Mouse (Mus musculus): ENCODE results near the gene Klra2. TPM values are rescaled to one million over a fixed set of nuclear protein-coding genes. Genes with fewer than 3 reads are reported as not detected.
"Not testable (repeated sequence)": the region's sequence is repeated elsewhere in the genome, so short reads cannot be mapped to it uniquely, and the experiment has no call there.

Gene Klra2
- 0.11 TPM in 1 of 2 replicates, not detected in the other for polyA plus RNA-seq (2014; fragmentation: Nextera tagmentation; extraction: Ambion mirVana)

DNA sequence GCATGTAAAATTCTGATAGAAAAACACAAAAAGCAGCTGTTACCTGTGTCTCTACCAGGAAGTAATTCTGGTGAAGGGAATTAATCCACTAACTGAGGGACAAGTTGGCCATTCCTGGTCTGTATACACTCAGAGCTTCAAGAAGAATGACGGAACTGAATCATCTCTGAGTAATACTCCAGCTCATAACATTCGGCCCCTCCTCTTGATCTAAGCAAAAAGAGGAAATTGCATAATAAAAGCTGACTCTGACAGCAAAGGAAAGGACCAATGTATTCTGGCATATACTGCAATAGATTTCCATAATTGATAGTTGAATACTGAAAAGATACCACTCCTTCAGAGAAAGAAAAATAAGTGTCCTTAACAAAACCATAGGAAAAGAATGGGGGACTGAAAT lies at the start of gene Klra2:
TSS of gene Klra2 (minus strand) at position 157 of the 400 bp plus-strand sequence.
- DNase-seq (ENCODE audit: low spot score): no peak
- H3K36me3 ChIP-seq (replicated peaks; ENCODE audit: control insufficient read depth, insufficient read depth): no peaks in the 10 kb centered on the region
- no peak within 1 kb of the TSS for H3K27ac ChIP-seq
- no peak within 1 kb of the TSS for H3K4me2 ChIP-seq (replicated peaks)
- no peaks in the 10 kb centered on the region for H3K9me3 ChIP-seq (ENCODE audit: control insufficient read depth, low read length)
- no peak within 1 kb of the TSS for H3K9ac ChIP-seq
- 88% methylated on average over 2 of the region's 2 CpGs for WGBS
- ATAC-seq (ENCODE audit: low FRiP score): no peak
- no peak within 1 kb of the TSS for H3K4me3 ChIP-seq (replicated peaks; ENCODE audit: low read length)
- no peaks in the 10 kb centered on the region for H3K27me3 ChIP-seq (ENCODE audit: control insufficient read depth, insufficient read depth, low read length)
- no peaks in the 10 kb centered on the region for H3K4me1 ChIP-seq (replicated peaks; ENCODE audit: control insufficient read depth, insufficient read depth, low read length)

DNA sequence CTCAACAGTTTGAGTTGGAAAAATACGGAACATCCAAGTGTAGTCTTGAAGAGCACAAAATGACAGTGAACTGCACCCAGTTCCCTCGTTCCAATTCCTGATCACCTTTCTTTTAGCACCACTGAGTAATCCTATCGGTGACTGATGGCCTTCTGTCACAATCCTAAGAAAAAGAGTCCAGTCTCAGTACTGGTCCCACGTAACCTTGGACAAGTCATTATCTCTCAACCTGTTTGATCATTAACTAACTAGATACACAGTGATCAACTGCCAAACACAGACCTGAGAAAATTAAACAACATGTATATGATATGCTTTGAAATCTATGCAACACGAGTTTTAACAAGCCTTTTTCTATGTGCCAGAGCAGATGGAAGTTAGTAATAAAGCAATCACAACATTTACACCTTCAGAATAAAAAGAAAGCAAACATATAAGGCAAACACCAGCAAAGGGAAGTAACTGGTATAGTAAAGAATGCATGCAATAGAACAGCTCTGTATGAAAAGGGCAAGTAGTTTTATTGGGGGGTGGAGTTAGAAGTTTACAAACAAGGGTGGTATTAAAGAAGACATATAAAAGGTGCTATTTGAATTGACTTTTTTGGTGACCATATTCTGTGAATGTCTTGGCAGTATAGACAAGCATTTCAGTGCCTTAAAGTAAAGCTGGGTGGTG lies 47.4 kb upstream of the Klra2 start:
- no peak overlapping the region for H3K27ac ChIP-seq
- no peak overlapping the region for H3K4me3 ChIP-seq (replicated peaks; ENCODE audit: low read length)
- H3K9ac ChIP-seq: no peak overlapping the region
- 88% methylated on average over 5 of the region's 5 CpGs for WGBS
- DNase-seq (ENCODE audit: low spot score): no peak
- peaks cover 5% of the 10 kb centered on the region; the same call in 1 of the 2 replicates for H3K4me1 ChIP-seq (replicated peaks; ENCODE audit: control insufficient read depth, insufficient read depth, low read length)
- no peaks in the 10 kb centered on the region for H3K9me3 ChIP-seq (ENCODE audit: control insufficient read depth, low read length)
- no peaks in the 10 kb centered on the region for H3K27me3 ChIP-seq (ENCODE audit: control insufficient read depth, insufficient read depth, low read length)
- no peaks in the 10 kb centered on the region for H3K36me3 ChIP-seq (replicated peaks; ENCODE audit: control insufficient read depth, insufficient read depth)
- no peak overlapping the region for H3K4me2 ChIP-seq (replicated peaks)
- no peak for ATAC-seq (ENCODE audit: low FRiP score)

DNA sequence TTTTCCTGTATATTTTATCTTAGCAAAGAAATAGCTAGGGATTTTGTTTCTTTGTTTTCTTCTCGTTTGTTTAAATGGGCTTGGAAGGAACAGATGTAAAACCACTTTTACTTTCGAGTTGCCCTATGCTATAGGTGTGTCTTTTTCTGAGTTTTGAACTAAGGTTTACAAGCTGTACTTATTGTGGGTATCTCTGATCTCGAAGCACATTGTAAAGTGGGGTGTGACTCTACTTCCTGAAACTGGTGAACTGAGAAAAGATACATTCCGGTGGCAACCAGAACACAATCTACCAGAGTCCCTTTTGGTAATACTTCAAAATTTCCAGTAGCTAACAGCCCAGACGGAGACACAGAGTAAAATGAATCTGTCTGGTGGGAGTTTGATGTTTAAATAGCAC lies 46.8 kb upstream of the Klra2 start:
- ATAC-seq (ENCODE audit: low FRiP score): no peak
- Histone ChIP-seq H3K27me3 (ENCODE audit: control insufficient read depth, insufficient read depth, low read length) (no peaks in the 10 kb centered on the region), H3K4me2 (replicated peaks) (peak overlapping the region; percentile 67), H3K9ac (peak overlapping the region; percentile 82; the same call in 1 of the 2 replicates), H3K36me3 (replicated peaks; ENCODE audit: control insufficient read depth, insufficient read depth) (no peaks in the 10 kb centered on the region; the same call in 1 of the 2 replicates), H3K9me3 (ENCODE audit: control insufficient read depth, low read length) (no peaks in the 10 kb centered on the region), H3K27ac (no peak overlapping the region), H3K4me1 (replicated peaks; ENCODE audit: control insufficient read depth, insufficient read depth, low read length) (peaks cover 5% of the 10 kb centered on the region; the same call in 1 of the 2 replicates), H3K4me3 (replicated peaks; ENCODE audit: low read length) (peak overlapping the region; percentile 71)
- 93% methylated on average over 5 of the region's 5 CpGs for WGBS
- no peak for DNase-seq (ENCODE audit: low spot score)

DNA sequence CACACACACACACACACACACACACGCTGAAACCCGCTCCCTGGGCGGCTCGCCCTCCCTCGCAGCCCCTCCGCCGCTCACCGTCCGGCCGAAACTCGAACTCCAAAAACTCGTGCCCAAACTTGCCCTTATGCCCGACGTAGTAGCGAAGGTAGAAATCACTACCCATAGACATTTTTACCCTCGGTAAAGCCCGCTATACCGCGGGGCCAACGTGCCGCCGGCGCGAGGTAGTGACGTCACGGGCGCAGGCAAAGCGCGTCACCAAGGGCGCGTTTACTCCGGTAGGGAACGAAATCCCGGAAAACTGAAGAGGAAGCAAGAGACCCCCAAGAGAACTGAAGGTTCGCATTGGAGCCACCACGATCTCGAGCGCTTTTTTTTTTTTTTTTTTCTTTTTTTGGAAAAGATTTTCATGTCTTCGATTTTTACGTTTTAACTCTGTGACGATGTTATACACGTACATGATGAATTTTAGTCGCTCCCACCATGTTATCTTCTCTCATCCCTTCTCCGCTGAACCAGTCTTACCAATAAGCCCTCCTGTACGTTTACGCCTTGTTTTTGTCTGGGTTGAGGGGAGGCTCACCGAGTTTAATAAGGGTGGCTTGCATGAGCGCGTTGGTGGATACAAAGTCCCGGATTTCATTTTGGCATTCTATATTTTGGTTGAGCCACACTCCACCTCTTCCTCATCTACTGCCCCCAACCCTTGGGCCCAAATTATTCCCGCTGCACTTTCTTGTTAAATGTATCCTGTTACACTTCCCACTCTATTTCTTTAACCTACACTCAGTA lies 46.0 kb upstream of the Klra2 start, which contains the start of gene Magohb:
TSS of gene Magohb (minus strand) at position 254 of the 798 bp plus-strand sequence.
- Histone ChIP-seq H3K4me2 (replicated peaks) (peak within 1 kb of the TSS; percentile 67), H3K4me1 (replicated peaks; ENCODE audit: control insufficient read depth, insufficient read depth, low read length) (peaks cover 5% of the 10 kb centered on the region; the same call in 1 of the 2 replicates), H3K9me3 (ENCODE audit: control insufficient read depth, low read length) (no peaks in the 10 kb centered on the region), H3K27ac (peak within 1 kb of the TSS; percentile 76), H3K4me3 (replicated peaks; ENCODE audit: low read length) (peak within 1 kb of the TSS; percentile 71), H3K36me3 (replicated peaks; ENCODE audit: control insufficient read depth, insufficient read depth) (peaks cover 6% of the 10 kb centered on the region), H3K9ac (peak within 1 kb of the TSS; percentile 82), H3K27me3 (ENCODE audit: control insufficient read depth, insufficient read depth, low read length) (no peaks in the 10 kb centered on the region)
- 2% methylated on average over 51 of the region's 51 CpGs for WGBS
- DNase-seq (ENCODE audit: low spot score) (peak; percentile 94), ATAC-seq (ENCODE audit: low FRiP score) (peak; percentile 94)

DNA sequence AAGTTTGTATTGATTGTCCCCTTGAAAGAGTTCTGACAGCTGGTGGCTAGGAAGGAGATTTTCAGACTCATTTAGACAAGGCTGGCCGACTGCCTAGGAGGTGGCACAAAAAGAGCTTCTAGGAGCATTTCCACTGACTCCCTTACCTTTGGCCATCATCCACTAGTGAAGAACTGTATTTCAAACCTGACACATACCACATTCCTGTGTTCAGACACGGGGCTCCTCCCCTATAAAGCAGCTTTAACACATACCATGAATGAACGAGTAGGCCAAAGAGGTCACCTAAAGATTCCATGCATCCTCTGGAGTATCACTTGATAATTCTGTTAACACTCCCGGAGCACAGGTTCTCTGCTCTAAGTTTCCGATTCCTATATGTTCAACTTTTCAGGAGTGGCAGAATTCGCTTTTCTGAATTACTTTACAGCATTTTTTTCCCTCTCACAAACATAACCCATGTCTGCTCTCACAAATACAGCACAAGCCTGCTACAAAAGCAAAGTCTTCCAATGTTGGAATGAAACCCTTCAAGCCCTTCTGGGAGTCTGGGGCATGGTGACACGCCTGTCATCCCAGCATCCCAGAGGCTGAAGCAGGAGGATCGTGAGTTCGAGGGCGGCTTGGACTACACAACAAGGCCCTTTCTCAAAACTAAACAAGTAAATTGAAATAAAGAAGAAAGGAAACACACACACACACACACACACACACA lies 45.3 kb upstream of the Klra2 start:
- H3K36me3 ChIP-seq (replicated peaks; ENCODE audit: control insufficient read depth, insufficient read depth): peaks cover 14% of the 10 kb centered on the region
- ATAC-seq (ENCODE audit: low FRiP score) (no peak), DNase-seq (ENCODE audit: low spot score) (peak; percentile 43)
- no peaks in the 10 kb centered on the region for H3K9me3 ChIP-seq (ENCODE audit: control insufficient read depth, low read length)
- peak overlapping the region; percentile 67 for H3K4me2 ChIP-seq (replicated peaks)
- no peaks in the 10 kb centered on the region for H3K27me3 ChIP-seq (ENCODE audit: control insufficient read depth, insufficient read depth, low read length)
- peaks cover 5% of the 10 kb centered on the region; the same call in 1 of the 2 replicates for H3K4me1 ChIP-seq (replicated peaks; ENCODE audit: control insufficient read depth, insufficient read depth, low read length)
- H3K27ac ChIP-seq: peak overlapping the region; percentile 72; the same call in 1 of the 2 replicates
- peak overlapping the region; percentile 71 for H3K4me3 ChIP-seq (replicated peaks; ENCODE audit: low read length)
- WGBS: 27% methylated on average over 10 of the region's 10 CpGs
- H3K9ac ChIP-seq: peak overlapping the region; percentile 82

DNA sequence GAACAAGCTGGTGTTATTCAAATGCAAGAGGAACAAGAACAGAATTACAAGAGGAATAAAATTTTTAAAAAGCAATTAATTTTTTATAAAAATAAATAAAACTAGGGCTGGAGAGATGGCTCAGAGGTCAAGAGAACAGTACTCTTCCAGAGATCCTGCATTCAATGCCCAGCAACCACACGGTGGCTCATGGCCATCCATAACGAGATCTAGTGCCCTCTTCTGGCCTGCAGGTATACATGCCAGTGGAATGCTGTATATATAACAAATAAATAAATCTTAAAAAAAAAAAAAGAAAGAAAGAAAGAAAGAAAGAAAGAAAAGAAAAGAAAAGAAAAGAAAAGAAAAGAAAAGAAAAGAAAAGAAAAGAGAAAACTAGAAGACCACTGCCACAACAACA lies 43.3 kb upstream of the Klra2 start:
- DNase-seq (ENCODE audit: low spot score): peak; percentile 49
- Histone ChIP-seq H3K27me3 (ENCODE audit: control insufficient read depth, insufficient read depth, low read length) (no peaks in the 10 kb centered on the region), H3K36me3 (replicated peaks; ENCODE audit: control insufficient read depth, insufficient read depth) (peaks cover 34% of the 10 kb centered on the region), H3K9ac (no peak overlapping the region), H3K4me1 (replicated peaks; ENCODE audit: control insufficient read depth, insufficient read depth, low read length) (peaks cover 5% of the 10 kb centered on the region; the same call in 1 of the 2 replicates), H3K27ac (no peak overlapping the region), H3K4me2 (replicated peaks) (no peak overlapping the region), H3K4me3 (replicated peaks; ENCODE audit: low read length) (no peak overlapping the region), H3K9me3 (ENCODE audit: control insufficient read depth, low read length) (no peaks in the 10 kb centered on the region)
- no peak for ATAC-seq (ENCODE audit: low FRiP score)
- WGBS: 15% methylated on average over 2 of the region's 2 CpGs

DNA sequence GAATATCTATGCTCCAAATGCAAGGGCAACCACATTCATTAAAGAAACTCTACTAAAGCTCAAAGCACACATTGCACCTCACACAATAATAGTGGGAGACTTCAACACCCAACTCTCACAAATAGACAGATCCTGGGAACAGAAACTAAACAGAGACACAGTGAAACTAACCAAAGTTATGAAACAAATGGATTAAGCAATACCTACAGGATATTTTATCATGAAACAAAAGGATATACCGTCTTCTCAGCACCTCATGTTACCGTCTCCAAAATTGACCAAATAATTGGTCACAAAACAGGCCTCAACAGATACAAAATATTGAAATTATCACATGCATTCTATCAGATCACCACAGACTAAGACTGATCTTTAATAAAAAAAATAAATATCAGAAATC lies 31.0 kb upstream of the Klra2 start:
- H3K4me2 ChIP-seq (replicated peaks); H3K4me1 ChIP-seq (replicated peaks; ENCODE audit: control insufficient read depth, insufficient read depth, low read length); ATAC-seq (ENCODE audit: low FRiP score); H3K9ac ChIP-seq; H3K4me3 ChIP-seq (replicated peaks; ENCODE audit: low read length); H3K27me3 ChIP-seq (ENCODE audit: control insufficient read depth, insufficient read depth, low read length); H3K27ac ChIP-seq; H3K9me3 ChIP-seq (ENCODE audit: control insufficient read depth, low read length); DNase-seq (ENCODE audit: low spot score): not testable (repeated sequence)
- 96% methylated on average over 2 of the region's 2 CpGs for WGBS
- H3K36me3 ChIP-seq (replicated peaks; ENCODE audit: control insufficient read depth, insufficient read depth): peaks cover 32% of the 10 kb centered on the region

DNA sequence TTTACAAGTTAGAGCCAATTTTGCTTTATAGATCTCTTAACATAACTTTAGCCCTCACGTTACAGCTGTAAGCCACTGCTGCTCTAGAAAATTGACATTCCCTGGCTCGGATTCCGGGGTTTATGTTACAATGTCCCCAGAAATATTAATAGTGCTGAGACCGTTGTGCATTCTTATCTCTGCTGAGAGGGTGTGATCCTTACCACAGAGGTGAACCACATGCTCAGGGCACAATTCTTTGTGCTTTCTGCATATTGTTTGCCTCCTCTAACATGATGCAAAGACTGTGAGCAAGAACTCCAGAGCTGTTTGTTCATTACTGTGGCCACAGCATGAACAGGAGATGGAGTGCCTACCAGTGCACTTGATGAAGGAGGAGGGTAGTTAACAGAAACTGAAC lies 29.5 kb upstream of the Klra2 start:
- H3K9ac ChIP-seq: no peak overlapping the region
- no peaks in the 10 kb centered on the region for H3K9me3 ChIP-seq (ENCODE audit: control insufficient read depth, low read length)
- no peak overlapping the region for H3K4me2 ChIP-seq (replicated peaks)
- H3K27me3 ChIP-seq (ENCODE audit: control insufficient read depth, insufficient read depth, low read length): no peaks in the 10 kb centered on the region
- H3K4me1 ChIP-seq (replicated peaks; ENCODE audit: control insufficient read depth, insufficient read depth, low read length): no peaks in the 10 kb centered on the region
- ATAC-seq (ENCODE audit: low FRiP score) (no peak), DNase-seq (ENCODE audit: low spot score) (no peak)
- H3K27ac ChIP-seq: no peak overlapping the region
- peaks cover 18% of the 10 kb centered on the region; the same call in 1 of the 2 replicates for H3K36me3 ChIP-seq (replicated peaks; ENCODE audit: control insufficient read depth, insufficient read depth)
- WGBS: 94% methylated on average over 4 of the region's 4 CpGs
- H3K4me3 ChIP-seq (replicated peaks; ENCODE audit: low read length): no peak overlapping the region

DNA sequence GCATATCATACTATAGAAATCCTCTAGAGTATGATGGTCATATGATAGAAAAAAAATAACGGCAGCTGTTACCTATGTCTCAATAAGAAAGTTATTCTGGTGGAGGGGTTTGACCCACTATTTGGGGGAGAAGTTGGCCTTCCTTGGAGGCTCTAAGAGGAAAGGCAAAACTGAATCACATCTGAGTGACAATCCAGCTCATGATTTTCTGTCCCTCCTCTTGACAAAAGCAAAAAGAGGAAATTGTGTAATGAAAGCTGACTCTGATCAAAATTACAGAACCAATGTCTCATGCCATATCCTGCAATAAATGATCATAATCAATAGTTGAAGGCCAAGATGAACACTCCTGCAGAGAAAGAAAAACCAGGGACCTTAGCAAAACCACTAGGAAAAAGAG lies 25.1 kb upstream of the Klra2 start:
- no peaks in the 10 kb centered on the region for H3K27me3 ChIP-seq (ENCODE audit: control insufficient read depth, insufficient read depth, low read length)
- no peaks in the 10 kb centered on the region for H3K9me3 ChIP-seq (ENCODE audit: control insufficient read depth, low read length)
- H3K4me1 ChIP-seq (replicated peaks; ENCODE audit: control insufficient read depth, insufficient read depth, low read length): no peaks in the 10 kb centered on the region
- ATAC-seq (ENCODE audit: low FRiP score) (no peak), DNase-seq (ENCODE audit: low spot score) (no peak)
- no peak overlapping the region for H3K4me2 ChIP-seq (replicated peaks)
- WGBS: 100% methylated on average over 1 of the region's 1 CpGs
- peaks cover 12% of the 10 kb centered on the region; the same call in 1 of the 2 replicates for H3K36me3 ChIP-seq (replicated peaks; ENCODE audit: control insufficient read depth, insufficient read depth)
- H3K27ac ChIP-seq: no peak overlapping the region
- H3K4me3 ChIP-seq (replicated peaks; ENCODE audit: low read length): no peak overlapping the region
- no peak overlapping the region for H3K9ac ChIP-seq
